24 mouse cellular contexts compared by ENCODE assay signal in the genomic region with DNA sequence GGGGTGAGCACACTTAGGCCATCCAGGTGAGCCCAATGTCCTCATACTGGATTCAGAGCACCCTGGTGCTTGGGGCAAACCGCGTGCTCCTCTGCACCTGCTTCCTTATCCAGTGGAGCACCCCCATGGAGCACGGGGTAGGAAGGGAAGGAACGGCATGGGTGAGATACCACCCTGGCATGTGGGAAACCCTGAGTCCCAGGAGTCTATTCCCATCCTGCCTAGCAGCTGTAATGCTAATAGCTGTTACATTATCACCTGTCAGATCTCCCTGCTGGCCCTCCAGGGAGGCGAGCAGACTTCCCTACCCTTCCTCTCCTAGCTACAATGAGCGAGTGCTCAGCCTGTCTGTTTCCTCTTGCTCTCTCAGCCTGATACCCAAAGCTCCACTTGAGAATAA. TPM values are rescaled to one million over a fixed set of nuclear protein-coding genes. Genes with fewer than 3 reads are reported as not detected.
DNase-seq lines count a peak whose midpoint lies in the region; ATAC-seq and TF ChIP-seq lines count a peak whose summit lies in the region.
"Had no signal": no experiment of that assay in that cellular context is flagged by ENCODE, and none has a peak within 500 bp of the region (broad histone marks: within the 10 kb centered on the region; RNA-seq: fewer than 3 reads in every experiment).

No protein-coding gene starts in this region.

- peaks cover 77% of the 10 kb centered on the region for H3K4me1 ChIP-seq in forebrain, embryonic 10.5 days
- H3K4me1 ChIP-seq in forebrain, embryonic 15.5 days = peaks cover 17% of the 10 kb centered on the region
- H3K4me1 ChIP-seq in midbrain, embryonic 10.5 days = peaks cover 71% of the 10 kb centered on the region
- H3K4me1 ChIP-seq in midbrain, postnatal 0 days (ENCODE audit: insufficient read depth, low read length) = no peaks in the 10 kb centered on the region
- peaks cover 24% of the 10 kb centered on the region for H3K4me1 ChIP-seq in hindbrain, embryonic 15.5 days (replicated peaks)
- H3K4me1 ChIP-seq: liver, embryonic 13.5 days; megakaryocyte, embryonic 14.5 days had no signal

- no peak for TF ChIP-seq CTCF in midbrain, postnatal 0 days (IDR thresholded peaks at IDR 0.05)
- no peak for TF ChIP-seq CTCF in brain, embryonic 14.5 days (IDR thresholded peaks at IDR 0.05; ENCODE audit: borderline replicate concordance, extremely low read depth, insufficient read depth, insufficient read length)

- TF ChIP-seq POLR2A in brain, embryonic 14.5 days (IDR thresholded peaks at IDR 0.05; ENCODE audit: borderline replicate concordance, extremely low read depth, insufficient read depth, insufficient read length, poor library complexity, severe bottlenecking) = no peak

- H3K36me3 ChIP-seq in forebrain, embryonic 10.5 days (replicated peaks) = 0 out of 2 replicates have a peak, but pooled peaks cover 3% of the 10 kb centered on the region
- 0 out of 2 replicates have a peak, but pooled peaks cover 4% of the 10 kb centered on the region for H3K36me3 ChIP-seq in forebrain, embryonic 15.5 days
- H3K36me3 ChIP-seq in midbrain, embryonic 10.5 days = peaks cover 11% of the 10 kb centered on the region
- H3K36me3 ChIP-seq in midbrain, postnatal 0 days (ENCODE audit: insufficient read depth, low read length) = peaks cover 54% of the 10 kb centered on the region
- peaks cover 4% of the 10 kb centered on the region; the same call in 1 of the 2 replicates for H3K36me3 ChIP-seq in hindbrain, embryonic 15.5 days
- H3K36me3 ChIP-seq: heart, embryonic 13.5 days; liver, embryonic 13.5 days had no signal

- no peak overlapping the region for H3K4me2 ChIP-seq in forebrain, embryonic 15.5 days (replicated peaks)
- no peak overlapping the region for H3K4me2 ChIP-seq in midbrain, postnatal 0 days (ENCODE audit: low read depth, low read length, poor library complexity, severe bottlenecking)
- H3K4me2 ChIP-seq in hindbrain, embryonic 15.5 days = no peak overlapping the region
- H3K4me2 ChIP-seq: heart, embryonic 13.5 days; liver, embryonic 13.5 days; lung, embryonic 14.5 days had no signal

- ATAC-seq in forebrain, embryonic 15.5 days (replicated peaks) = no peak
- no peak for ATAC-seq in midbrain, postnatal 0 days (ENCODE audit: low FRiP score)
- ATAC-seq in hindbrain, embryonic 15.5 days (ENCODE audit: low FRiP score, low read depth) = no peak
- no peak for ATAC-seq in inflammation-experienced regulatory T-cells, adult 6 months

- peak overlapping the region; percentile 85 for H3K27ac ChIP-seq in forebrain, embryonic 10.5 days
- no peak overlapping the region for H3K27ac ChIP-seq in forebrain, embryonic 15.5 days (replicated peaks)
- H3K27ac ChIP-seq in midbrain, embryonic 10.5 days (replicated peaks) = peak overlapping the region; percentile 82
- H3K27ac ChIP-seq in midbrain, postnatal 0 days (ENCODE audit: low read depth, low read length) = no peak overlapping the region
- H3K27ac ChIP-seq in hindbrain, embryonic 15.5 days (replicated peaks) = peak overlapping the region; percentile 69; the same call in 1 of the 2 replicates
- H3K27ac ChIP-seq: heart, adult 2 months; kidney, postnatal 0 days; liver, embryonic 13.5 days had no signal

- H3K4me3 ChIP-seq in forebrain, embryonic 10.5 days = peak overlapping the region; percentile 23; the same call in 1 of the 2 replicates
- no peak overlapping the region for H3K4me3 ChIP-seq in forebrain, embryonic 15.5 days
- 0 out of 2 replicates have a peak overlapping the region, but pooled peaks have one; percentile 2 for H3K4me3 ChIP-seq in midbrain, embryonic 10.5 days
- H3K4me3 ChIP-seq in midbrain, postnatal 0 days (ENCODE audit: low read depth, low read length) = no peak overlapping the region
- no peak overlapping the region for H3K4me3 ChIP-seq in hindbrain, embryonic 15.5 days
- H3K4me3 ChIP-seq: heart, adult 2 months; heart, embryonic 13.5 days; liver, embryonic 13.5 days; megakaryocyte, embryonic 14.5 days had no signal

- no peaks in the 10 kb centered on the region for H3K9me3 ChIP-seq in forebrain, embryonic 10.5 days
- no peaks in the 10 kb centered on the region for H3K9me3 ChIP-seq in forebrain, embryonic 15.5 days
- no peaks in the 10 kb centered on the region for H3K9me3 ChIP-seq in midbrain, embryonic 10.5 days (replicated peaks)
- no peaks in the 10 kb centered on the region for H3K9me3 ChIP-seq in midbrain, postnatal 0 days (ENCODE audit: low read length)
- H3K9me3 ChIP-seq in hindbrain, embryonic 15.5 days = no peaks in the 10 kb centered on the region
- H3K9me3 ChIP-seq: heart, embryonic 13.5 days; liver, embryonic 13.5 days; megakaryocyte, embryonic 14.5 days had no signal

- no peak overlapping the region for H3K9ac ChIP-seq in forebrain, embryonic 15.5 days (replicated peaks)
- H3K9ac ChIP-seq in midbrain, postnatal 0 days (replicated peaks; ENCODE audit: low read length, poor library complexity, severe bottlenecking) = no peak overlapping the region
- H3K9ac ChIP-seq in hindbrain, embryonic 15.5 days = no peak overlapping the region
- H3K9ac ChIP-seq: heart, embryonic 13.5 days; liver, embryonic 13.5 days; lung, embryonic 14.5 days had no signal

- peaks cover 92% of the 10 kb centered on the region for H3K27me3 ChIP-seq in forebrain, embryonic 10.5 days (ENCODE audit: poor library complexity, severe bottlenecking)
- no peaks in the 10 kb centered on the region for H3K27me3 ChIP-seq in forebrain, embryonic 15.5 days
- peaks cover 84% of the 10 kb centered on the region for H3K27me3 ChIP-seq in midbrain, embryonic 10.5 days (ENCODE audit: low read depth, poor library complexity, severe bottlenecking)
- no peaks in the 10 kb centered on the region for H3K27me3 ChIP-seq in midbrain, postnatal 0 days (ENCODE audit: insufficient read depth, low read length)
- peaks cover 17% of the 10 kb centered on the region; the same call in 1 of the 2 replicates for H3K27me3 ChIP-seq in hindbrain, embryonic 15.5 days

- no peak for DNase-seq in forebrain, embryonic 10.5 days (ENCODE audit: extremely low spot score, low spot score)
- no peak for DNase-seq in midbrain, embryonic 10.5 days (ENCODE audit: low spot score)
- DNase-seq in midbrain, postnatal 0 days (ENCODE audit: low spot score) = no peak
- peak; percentile 53 for DNase-seq in brain, embryonic 14.5 days (ENCODE audit: low read depth)
- no peak for DNase-seq in left cerebral cortex, adult 9 months (ENCODE audit: low spot score in 2 of 2)
- DNase-seq: adrenal gland, postnatal 36 days; cerebellum, adult 11 months; cerebellum, adult 9-11 months; gastrocnemius, postnatal 36 days; heart, adult 2 months; heart, postnatal 14 days; kidney, adult 18-20 months; layer of hippocampus, adult 9-11 months; liver, embryonic 13.5 days; lung, embryonic 14.5 days; lung, postnatal 36 days; right cerebral cortex, postnatal 25 days; spleen, adult 18-20 months had no signal

- 54% methylated on average over 6 of the region's 6 CpGs for WGBS in forebrain, embryonic 10.5 days
- WGBS in forebrain, embryonic 15.5 days = 41% methylated on average over 6 of the region's 6 CpGs
- 62% methylated on average over 6 of the region's 6 CpGs for WGBS in midbrain, embryonic 10.5 days
- WGBS in midbrain, postnatal 0 days = 65% methylated on average over 6 of the region's 6 CpGs
- WGBS in hindbrain, embryonic 15.5 days = 34% methylated on average over 6 of the region's 6 CpGs

RNA-seq across cellular contexts. Expression of gene Hk3, which starts 26.0 kb away (rescaled TPM):
- polyA plus RNA-seq in forebrain, embryonic 10.5 days (2016; fragmentation: Nextera tagmentation; extraction: Ambion mirVana) = 0.58 TPM in 2 replicates
- 0.73 and 1.2 TPM in 2 replicates for polyA plus RNA-seq in forebrain, embryonic 15.5 days (2015; fragmentation: Nextera tagmentation; extraction: Ambion mirVana)
- 1.1 and 1.4 TPM in 2 replicates for polyA plus RNA-seq in midbrain, embryonic 10.5 days (2016; fragmentation: Nextera tagmentation; extraction: Ambion mirVana)
- total RNA-seq in midbrain, postnatal 0 days (2014; rRNA removed) = 1.0 and 1.7 TPM in 2 replicates
- polyA plus RNA-seq in midbrain, postnatal 0 days (2015; fragmentation: Nextera tagmentation; extraction: Ambion mirVana) = 0.79 and 0.80 TPM in 2 replicates
- 0.90 and 1.1 TPM in 2 replicates for polyA plus RNA-seq in brain, embryonic 14.5 days (2012; rRNA removed)
- 0.99 and 1.2 TPM in 2 replicates for polyA plus RNA-seq in hindbrain, embryonic 15.5 days (2015; fragmentation: Nextera tagmentation; extraction: Ambion mirVana)
- 1 to 10 TPM in 2 of 3 experiments, under 1 TPM in 1; 0.56 to 2.0 (median 1.1) TPM for polyA plus RNA-seq in inflammation-experienced regulatory T-cells, adult 6 months (2017; shearing (Covaris generic))

RNA-seq across cellular contexts. Expression of gene Unc5a, which starts 46.0 kb away (rescaled TPM):
- 2.4 TPM in 2 replicates for polyA plus RNA-seq in forebrain, embryonic 10.5 days (2016; fragmentation: Nextera tagmentation; extraction: Ambion mirVana)
- polyA plus RNA-seq in forebrain, embryonic 15.5 days (2015; fragmentation: Nextera tagmentation; extraction: Ambion mirVana) = 16.6 and 16.9 TPM in 2 replicates
- polyA plus RNA-seq in midbrain, embryonic 10.5 days (2016; fragmentation: Nextera tagmentation; extraction: Ambion mirVana) = 2.8 TPM in 2 replicates
- total RNA-seq in midbrain, postnatal 0 days (2014; rRNA removed) = 24.2 and 29.0 TPM in 2 replicates
- 12.7 and 14.3 TPM in 2 replicates for polyA plus RNA-seq in midbrain, postnatal 0 days (2015; fragmentation: Nextera tagmentation; extraction: Ambion mirVana)
- polyA plus RNA-seq in brain, embryonic 14.5 days (2012; rRNA removed) = 29.2 and 29.7 TPM in 2 replicates
- 13.2 and 16.0 TPM in 2 replicates for polyA plus RNA-seq in hindbrain, embryonic 15.5 days (2015; fragmentation: Nextera tagmentation; extraction: Ambion mirVana)
- 1 to 10 TPM in 1 of 3 experiments, under 1 TPM in 2; 0.62 to 1.4 (median 0.72) TPM for polyA plus RNA-seq in inflammation-experienced regulatory T-cells, adult 6 months (2017; shearing (Covaris generic))

Comparison
In these comparisons a context has a peak if more than half of its experiments do, and no peak if none do; other contexts are left out.
1. H3K27ac ChIP-seq: peak in forebrain, embryonic 10.5 days (single experiment), midbrain, embryonic 10.5 days (single experiment) and hindbrain, embryonic 15.5 days (single experiment); none in forebrain, embryonic 15.5 days (single experiment) and midbrain, postnatal 0 days (single experiment).
2. H3K4me3 ChIP-seq: peak in forebrain, embryonic 10.5 days (single experiment) and midbrain, embryonic 10.5 days (single experiment); none in forebrain, embryonic 15.5 days (single experiment), midbrain, postnatal 0 days (single experiment) and hindbrain, embryonic 15.5 days (single experiment).